Mouse (Mus musculus): ENCODE measurements at regions not wholly inside any gene's neighbourhood (a gene's known extent, or its start where the extent isn't known, plus 50 kb on each side); places are given as distances from the start of the nearest gene placed in this dataset.

DNA sequence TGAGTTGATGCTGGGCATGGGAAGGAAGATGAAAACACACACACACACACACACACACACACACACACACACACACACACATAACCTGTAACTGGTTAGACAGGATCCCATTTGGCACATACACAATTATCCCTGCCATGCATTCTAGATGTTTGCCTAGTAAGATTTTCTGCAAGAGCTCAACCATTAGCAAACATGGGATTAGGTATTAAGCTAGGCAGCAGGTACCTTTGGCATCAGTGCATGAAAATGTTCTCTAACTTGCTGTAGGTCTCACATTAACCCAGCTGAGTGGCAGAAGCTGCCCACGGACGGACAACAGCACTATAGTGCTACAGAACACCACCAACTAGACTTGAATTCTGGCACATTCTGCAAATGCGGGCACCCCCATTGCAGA, 413.8 kb upstream of the Tmpo start:
- Histone ChIP-seq H3K9me3 (ENCODE audit: control insufficient read depth, low read length) (no peaks in the 10 kb centered on the region), H3K4me1 (replicated peaks; ENCODE audit: control insufficient read depth, insufficient read depth, low read length) (peaks cover 20% of the 10 kb centered on the region), H3K27ac (no peak overlapping the region), H3K4me2 (replicated peaks) (no peak overlapping the region), H3K27me3 (ENCODE audit: control insufficient read depth, insufficient read depth, low read length) (no peaks in the 10 kb centered on the region), H3K9ac (no peak overlapping the region), H3K36me3 (replicated peaks; ENCODE audit: control insufficient read depth, insufficient read depth) (no peaks in the 10 kb centered on the region), H3K4me3 (replicated peaks; ENCODE audit: low read length) (no peak overlapping the region)
- ATAC-seq (ENCODE audit: low FRiP score) (no peak), DNase-seq (ENCODE audit: low spot score) (no peak)
- WGBS: 94% methylated on average over 3 of the region's 3 CpGs

DNA sequence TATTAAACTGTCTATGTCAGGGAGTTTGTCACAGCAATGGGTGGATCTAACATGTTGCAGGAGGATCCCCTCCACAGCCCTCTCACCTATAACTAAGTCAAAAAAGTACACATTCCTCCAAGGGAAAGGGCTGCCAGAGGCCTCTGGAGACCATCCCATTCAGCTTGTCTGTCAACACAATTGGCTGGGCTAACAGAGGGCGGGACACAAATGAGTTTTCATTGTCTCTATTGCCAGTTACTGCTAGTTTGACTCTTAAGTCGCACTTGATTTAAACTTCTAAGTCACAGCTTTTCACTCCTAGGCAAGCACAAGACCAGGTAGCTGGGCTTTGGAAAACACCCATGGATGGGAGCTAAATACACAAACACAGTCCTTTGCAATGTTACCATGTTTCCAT, 412.3 kb upstream of the Tmpo start:
- no peaks in the 10 kb centered on the region for H3K27me3 ChIP-seq (ENCODE audit: control insufficient read depth, insufficient read depth, low read length)
- 72% methylated on average over 2 of the region's 2 CpGs for WGBS

DNA sequence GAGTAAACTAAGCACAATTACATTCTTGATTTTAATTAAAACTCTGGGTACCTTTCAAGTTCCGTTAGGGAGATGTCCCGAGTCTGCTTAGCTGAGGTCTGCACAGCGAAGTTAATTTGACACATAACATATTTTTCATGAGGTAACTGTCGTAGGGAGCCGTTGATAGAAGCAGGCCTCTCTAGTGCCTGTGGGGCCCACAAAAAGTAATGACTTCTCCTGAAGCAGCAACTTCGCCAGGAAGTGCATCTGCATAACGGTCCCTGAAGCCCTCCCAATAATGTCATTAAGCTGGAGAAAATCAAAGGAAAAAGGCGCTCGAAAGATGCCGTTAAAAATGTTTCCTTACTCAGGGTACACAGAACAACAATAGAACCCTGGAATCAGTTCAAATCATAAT, 410.7 kb upstream of the Tmpo start:
- no peak overlapping the region for H3K4me2 ChIP-seq (replicated peaks)
- ATAC-seq (ENCODE audit: low FRiP score): peak; percentile 43; the same call in 1 of the 2 replicates
- no peak overlapping the region for H3K27ac ChIP-seq
- H3K9ac ChIP-seq: no peak overlapping the region
- H3K4me1 ChIP-seq (replicated peaks; ENCODE audit: control insufficient read depth, insufficient read depth, low read length): peaks cover 20% of the 10 kb centered on the region
- H3K27me3 ChIP-seq (ENCODE audit: control insufficient read depth, insufficient read depth, low read length): no peaks in the 10 kb centered on the region
- H3K9me3 ChIP-seq (ENCODE audit: control insufficient read depth, low read length): no peaks in the 10 kb centered on the region
- DNase-seq (ENCODE audit: low spot score): peak; percentile 43
- no peak overlapping the region for H3K4me3 ChIP-seq (replicated peaks; ENCODE audit: low read length)
- WGBS: 44% methylated on average over 10 of the region's 10 CpGs
- no peaks in the 10 kb centered on the region for H3K36me3 ChIP-seq (replicated peaks; ENCODE audit: control insufficient read depth, insufficient read depth)

More for the DNA sequence above, 412.3 kb upstream of the Tmpo start:
- no peak overlapping the region for H3K27ac ChIP-seq
- peaks cover 20% of the 10 kb centered on the region for H3K4me1 ChIP-seq (replicated peaks; ENCODE audit: control insufficient read depth, insufficient read depth, low read length)
- H3K9ac ChIP-seq: no peak overlapping the region
- no peaks in the 10 kb centered on the region for H3K9me3 ChIP-seq (ENCODE audit: control insufficient read depth, low read length)
- ATAC-seq (ENCODE audit: low FRiP score) (no peak), DNase-seq (ENCODE audit: low spot score) (no peak)
- H3K4me3 ChIP-seq (replicated peaks; ENCODE audit: low read length): no peak overlapping the region
- H3K36me3 ChIP-seq (replicated peaks; ENCODE audit: control insufficient read depth, insufficient read depth): no peaks in the 10 kb centered on the region
- no peak overlapping the region for H3K4me2 ChIP-seq (replicated peaks)

DNA sequence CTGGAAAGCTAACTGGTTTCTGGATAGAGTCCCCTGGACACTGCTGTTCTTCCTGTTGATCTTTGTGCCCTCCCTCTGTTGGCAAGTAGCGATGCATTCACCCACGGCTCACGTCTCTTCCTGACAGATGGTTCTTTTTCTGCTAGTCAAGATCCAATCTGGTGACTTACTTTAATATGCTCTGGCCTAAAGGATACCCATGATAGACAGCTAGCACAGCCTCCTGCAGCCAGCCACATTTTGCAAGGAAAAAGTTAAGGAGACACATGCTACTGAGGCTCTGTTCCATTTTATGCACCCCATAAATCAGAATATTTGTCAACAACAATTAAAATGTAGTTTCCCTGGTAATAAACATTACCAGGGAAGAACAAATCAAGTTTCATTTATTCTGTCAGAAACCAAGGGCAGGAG, 410.3 kb upstream of the Tmpo start:
- no peak for DNase-seq (ENCODE audit: low spot score)
- H3K27ac ChIP-seq: no peak overlapping the region

DNA sequence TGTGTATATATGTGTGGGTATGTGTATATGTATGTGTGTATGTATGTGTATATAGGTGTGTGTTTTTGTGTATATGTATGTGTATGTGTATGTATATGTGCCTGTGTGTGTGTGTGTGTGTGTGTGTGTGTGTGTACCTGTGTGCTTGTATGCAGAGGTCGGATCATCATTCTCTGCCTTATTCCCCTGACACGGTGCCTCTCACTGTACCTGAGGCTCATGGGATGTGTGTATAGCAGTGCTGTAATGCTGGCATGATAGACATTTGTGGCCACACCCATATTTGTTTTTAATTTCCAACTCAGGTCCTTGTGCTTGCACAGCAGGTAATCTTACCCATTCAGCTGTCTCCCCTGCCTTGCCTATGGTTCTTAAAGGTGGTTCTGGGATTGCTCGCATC, 402.1 kb upstream of the Tmpo start:
- H3K9me3 ChIP-seq (ENCODE audit: control insufficient read depth, low read length): no peaks in the 10 kb centered on the region
- no peaks in the 10 kb centered on the region for H3K27me3 ChIP-seq (ENCODE audit: control insufficient read depth, insufficient read depth, low read length)
- WGBS: 88% methylated on average over 3 of the region's 3 CpGs
- H3K36me3 ChIP-seq (replicated peaks; ENCODE audit: control insufficient read depth, insufficient read depth): no peaks in the 10 kb centered on the region
- H3K27ac ChIP-seq: no peak overlapping the region
- ATAC-seq (ENCODE audit: low FRiP score) (no peak), DNase-seq (ENCODE audit: low spot score) (no peak)
- no peak overlapping the region for H3K4me2 ChIP-seq (replicated peaks)
- H3K9ac ChIP-seq: no peak overlapping the region
- H3K4me3 ChIP-seq (replicated peaks; ENCODE audit: low read length): no peak overlapping the region
- H3K4me1 ChIP-seq (replicated peaks; ENCODE audit: control insufficient read depth, insufficient read depth, low read length): no peaks in the 10 kb centered on the region

More for the DNA sequence above, 410.3 kb upstream of the Tmpo start:
- no peak overlapping the region for H3K4me2 ChIP-seq (replicated peaks)
- H3K36me3 ChIP-seq (replicated peaks; ENCODE audit: control insufficient read depth, insufficient read depth): no peaks in the 10 kb centered on the region
- ATAC-seq (ENCODE audit: low FRiP score): peak; percentile 53; the same call in 1 of the 2 replicates
- H3K4me3 ChIP-seq (replicated peaks; ENCODE audit: low read length): no peak overlapping the region
- no peaks in the 10 kb centered on the region for H3K27me3 ChIP-seq (ENCODE audit: control insufficient read depth, insufficient read depth, low read length)
- peaks cover 20% of the 10 kb centered on the region for H3K4me1 ChIP-seq (replicated peaks; ENCODE audit: control insufficient read depth, insufficient read depth, low read length)
- H3K9me3 ChIP-seq (ENCODE audit: control insufficient read depth, low read length): no peaks in the 10 kb centered on the region
- WGBS: 11% methylated on average over 3 of the region's 3 CpGs
- no peak overlapping the region for H3K9ac ChIP-seq

DNA sequence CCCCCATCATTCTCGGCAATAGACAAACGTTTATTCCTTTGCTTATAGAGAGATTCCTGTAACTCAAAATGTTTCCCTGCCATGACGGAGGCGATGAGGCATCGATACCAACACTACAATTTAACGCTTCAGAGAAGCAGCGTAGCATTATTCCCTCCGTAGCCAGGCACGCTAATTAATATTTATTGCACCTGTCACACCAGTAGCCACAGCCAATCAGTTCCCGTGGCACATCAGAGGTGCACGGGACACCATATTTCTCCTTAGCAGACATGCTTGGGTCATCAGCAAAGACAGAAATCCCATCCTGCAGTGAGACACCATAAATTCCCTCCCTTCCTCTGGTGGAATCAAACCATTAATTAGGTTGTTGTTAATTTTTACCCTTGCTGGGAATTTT, 399.8 kb upstream of the Tmpo start:
- Histone ChIP-seq H3K27ac (peak overlapping the region; percentile 43), H3K9ac (no peak overlapping the region), H3K9me3 (ENCODE audit: control insufficient read depth, low read length) (no peaks in the 10 kb centered on the region), H3K4me1 (replicated peaks; ENCODE audit: control insufficient read depth, insufficient read depth, low read length) (no peaks in the 10 kb centered on the region), H3K27me3 (ENCODE audit: control insufficient read depth, insufficient read depth, low read length) (no peaks in the 10 kb centered on the region), H3K36me3 (replicated peaks; ENCODE audit: control insufficient read depth, insufficient read depth) (no peaks in the 10 kb centered on the region), H3K4me3 (replicated peaks; ENCODE audit: low read length) (no peak overlapping the region), H3K4me2 (replicated peaks) (peak overlapping the region; percentile 31)
- DNase-seq (ENCODE audit: low spot score) (peak; percentile 60), ATAC-seq (ENCODE audit: low FRiP score) (no peak; the same call in 1 of the 2 replicates)
- WGBS: 35% methylated on average over 11 of the region's 11 CpGs

DNA sequence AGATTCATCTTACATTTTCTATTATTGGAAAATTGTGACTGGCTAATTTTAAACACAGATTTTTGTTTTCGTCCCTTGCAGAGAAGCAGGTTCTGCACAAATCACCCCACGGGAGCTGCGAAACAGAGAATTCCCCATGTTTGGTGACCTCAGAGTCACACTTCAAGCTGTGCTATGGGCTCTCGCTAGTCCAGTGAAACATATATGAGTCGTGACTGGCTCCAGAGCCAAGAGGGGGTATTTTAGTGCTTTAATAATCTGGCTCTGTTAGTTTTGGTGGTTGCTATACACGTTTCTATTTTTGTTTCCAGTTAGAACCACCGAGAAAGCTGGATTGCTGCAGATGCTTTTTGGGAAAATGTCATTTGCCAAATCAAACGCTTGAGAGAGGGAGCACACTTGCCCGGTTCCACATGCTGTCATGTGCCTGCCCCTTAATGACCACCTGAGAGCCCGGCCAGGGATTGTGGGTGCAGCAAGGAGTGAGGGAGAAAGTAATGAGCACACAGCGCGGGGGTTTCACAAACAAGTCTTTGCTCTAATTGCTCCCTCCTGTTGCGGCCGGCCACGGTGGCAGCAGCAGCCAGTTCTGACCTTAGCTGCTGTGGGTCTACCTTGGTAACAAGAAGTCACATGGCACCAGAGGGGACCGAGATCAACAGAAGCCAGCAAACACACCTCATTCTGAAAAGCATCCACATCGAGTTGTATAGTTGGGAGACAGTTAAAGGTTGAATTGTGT, 394.4 kb upstream of the Tmpo start:
- no peak overlapping the region for H3K4me2 ChIP-seq (replicated peaks)
- H3K27ac ChIP-seq: no peak overlapping the region
- H3K9ac ChIP-seq: no peak overlapping the region
- H3K9me3 ChIP-seq (ENCODE audit: control insufficient read depth, low read length): no peaks in the 10 kb centered on the region
- ATAC-seq (ENCODE audit: low FRiP score): no peak
- WGBS: 66% methylated on average over 17 of the region's 17 CpGs
- H3K36me3 ChIP-seq (replicated peaks; ENCODE audit: control insufficient read depth, insufficient read depth): no peaks in the 10 kb centered on the region
- no peak for DNase-seq (ENCODE audit: low spot score)
- H3K27me3 ChIP-seq (ENCODE audit: control insufficient read depth, insufficient read depth, low read length): no peaks in the 10 kb centered on the region
- H3K4me3 ChIP-seq (replicated peaks; ENCODE audit: low read length): no peak overlapping the region
- no peaks in the 10 kb centered on the region for H3K4me1 ChIP-seq (replicated peaks; ENCODE audit: control insufficient read depth, insufficient read depth, low read length)

DNA sequence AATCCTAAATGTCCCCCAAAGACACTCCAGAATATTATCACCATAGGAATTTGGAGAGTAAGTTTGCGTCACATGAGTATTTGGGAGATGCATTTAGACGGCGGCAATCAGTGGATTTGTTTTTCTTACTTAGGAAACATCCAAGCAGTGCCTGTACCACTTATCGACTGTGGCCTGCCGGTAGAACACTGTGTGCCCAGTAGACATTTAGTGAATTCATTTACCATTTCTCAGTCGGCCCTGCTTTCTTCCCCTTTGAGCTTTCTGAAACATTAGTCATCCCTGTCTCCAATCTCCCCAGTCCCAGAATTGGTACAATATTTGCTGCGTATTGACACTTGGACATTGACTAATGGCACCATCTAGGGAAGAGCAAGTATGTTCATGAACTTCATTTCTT, 391.7 kb upstream of the Tmpo start:
- H3K4me1 ChIP-seq (replicated peaks; ENCODE audit: control insufficient read depth, insufficient read depth, low read length): 0 out of 2 replicates have a peak, but pooled peaks cover 6% of the 10 kb centered on the region
- no peak overlapping the region for H3K4me3 ChIP-seq (replicated peaks; ENCODE audit: low read length)
- H3K27ac ChIP-seq: no peak overlapping the region
- no peak overlapping the region for H3K4me2 ChIP-seq (replicated peaks)
- no peaks in the 10 kb centered on the region for H3K9me3 ChIP-seq (ENCODE audit: control insufficient read depth, low read length)
- WGBS: 60% methylated on average over 7 of the region's 7 CpGs
- no peaks in the 10 kb centered on the region for H3K27me3 ChIP-seq (ENCODE audit: control insufficient read depth, insufficient read depth, low read length)
- no peak for ATAC-seq (ENCODE audit: low FRiP score)
- no peak for DNase-seq (ENCODE audit: low spot score)
- no peak overlapping the region for H3K9ac ChIP-seq
- H3K36me3 ChIP-seq (replicated peaks; ENCODE audit: control insufficient read depth, insufficient read depth): no peaks in the 10 kb centered on the region

DNA sequence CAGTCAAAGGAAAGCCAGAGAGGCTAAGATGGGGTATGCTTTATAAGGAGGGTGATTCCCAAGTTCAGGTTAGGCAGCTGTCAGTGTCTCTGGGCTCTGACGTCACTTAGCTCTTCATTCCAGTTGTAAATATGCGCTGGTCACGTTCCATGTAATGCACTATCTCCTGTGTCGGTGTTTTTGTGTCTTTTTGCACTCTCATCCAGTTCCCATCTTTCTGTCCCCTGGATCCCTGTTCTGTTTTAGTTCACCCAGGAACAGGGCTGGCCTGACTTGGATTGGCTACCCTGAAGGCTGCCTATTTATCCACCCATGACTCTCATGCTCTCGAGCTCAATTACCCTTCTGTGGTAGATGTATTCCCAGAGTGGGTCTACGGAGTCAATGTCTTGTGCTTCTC, 387.9 kb upstream of the Tmpo start:
- no peak overlapping the region for H3K4me3 ChIP-seq (replicated peaks; ENCODE audit: low read length)
- no peaks in the 10 kb centered on the region for H3K36me3 ChIP-seq (replicated peaks; ENCODE audit: control insufficient read depth, insufficient read depth)
- H3K9me3 ChIP-seq (ENCODE audit: control insufficient read depth, low read length): no peaks in the 10 kb centered on the region
- no peak for ATAC-seq (ENCODE audit: low FRiP score)
- no peaks in the 10 kb centered on the region for H3K27me3 ChIP-seq (ENCODE audit: control insufficient read depth, insufficient read depth, low read length)
- H3K4me2 ChIP-seq (replicated peaks): no peak overlapping the region
- no peak overlapping the region for H3K9ac ChIP-seq
- 75% methylated on average over 6 of the region's 6 CpGs for WGBS
- no peak for DNase-seq (ENCODE audit: low spot score)
- no peak overlapping the region; the same call in 1 of the 2 replicates for H3K27ac ChIP-seq
- H3K4me1 ChIP-seq (replicated peaks; ENCODE audit: control insufficient read depth, insufficient read depth, low read length): 0 out of 2 replicates have a peak, but pooled peaks cover 6% of the 10 kb centered on the region
